Mouse (Mus musculus): ENCODE results near the gene Ung. TPM values are rescaled to one million over a fixed set of nuclear protein-coding genes. Genes with fewer than 3 reads are reported as not detected.
A peak's percentile ranks its signal among the peaks of the same experiment; 100 is the strongest.

Gene Ung
- 1 to 10 TPM; 3.4 to 3.5 TPM for total RNA-seq (2021)

DNA sequence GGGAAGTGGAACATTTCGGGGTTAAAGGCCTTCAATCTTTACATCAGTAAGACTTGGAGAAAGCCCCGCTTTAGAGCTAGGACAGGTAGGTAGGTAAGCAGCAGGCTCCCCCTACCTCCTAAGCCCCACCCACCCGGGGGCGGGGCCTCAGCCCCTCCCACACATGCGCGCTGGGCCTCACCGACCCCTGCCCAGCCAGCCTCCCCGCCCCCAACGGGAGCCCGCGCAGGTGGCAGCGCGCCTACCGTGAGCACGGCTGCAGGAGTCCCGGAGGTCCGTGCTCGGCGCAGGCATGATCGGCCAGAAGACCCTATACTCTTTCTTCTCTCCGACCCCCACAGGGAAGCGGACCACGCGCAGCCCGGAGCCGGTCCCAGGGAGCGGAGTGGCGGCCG lies at the start of gene Ung:
TSS of gene Ung (plus strand) at position 176 of the 395 bp plus-strand sequence.
- DNase-seq (ENCODE audit: extremely low spot score in 1 of 2, low spot score in 1 of 2): no peak

DNA sequence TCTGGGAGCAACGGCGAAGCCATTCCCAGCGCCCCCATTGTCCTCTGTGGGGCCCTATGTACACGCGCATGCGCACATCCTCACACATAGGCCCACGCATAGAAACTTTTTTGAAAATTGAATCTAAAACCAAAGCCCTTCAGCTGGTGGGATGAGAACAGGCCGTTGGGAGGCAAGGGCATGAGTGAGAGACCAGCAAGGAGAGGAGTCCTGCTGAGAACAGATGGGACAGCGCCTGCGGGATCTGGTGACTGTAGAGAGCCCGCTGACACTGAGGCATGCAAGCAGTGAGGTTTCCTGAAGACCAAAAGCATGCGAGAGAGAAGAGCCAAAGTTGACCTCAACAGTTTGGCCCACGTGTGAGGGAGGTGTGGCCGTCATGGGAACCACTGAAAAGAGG lies 44.7 kb upstream of the Ung start:
- no peak for DNase-seq (ENCODE audit: extremely low spot score in 1 of 2, low spot score in 1 of 2)

DNA sequence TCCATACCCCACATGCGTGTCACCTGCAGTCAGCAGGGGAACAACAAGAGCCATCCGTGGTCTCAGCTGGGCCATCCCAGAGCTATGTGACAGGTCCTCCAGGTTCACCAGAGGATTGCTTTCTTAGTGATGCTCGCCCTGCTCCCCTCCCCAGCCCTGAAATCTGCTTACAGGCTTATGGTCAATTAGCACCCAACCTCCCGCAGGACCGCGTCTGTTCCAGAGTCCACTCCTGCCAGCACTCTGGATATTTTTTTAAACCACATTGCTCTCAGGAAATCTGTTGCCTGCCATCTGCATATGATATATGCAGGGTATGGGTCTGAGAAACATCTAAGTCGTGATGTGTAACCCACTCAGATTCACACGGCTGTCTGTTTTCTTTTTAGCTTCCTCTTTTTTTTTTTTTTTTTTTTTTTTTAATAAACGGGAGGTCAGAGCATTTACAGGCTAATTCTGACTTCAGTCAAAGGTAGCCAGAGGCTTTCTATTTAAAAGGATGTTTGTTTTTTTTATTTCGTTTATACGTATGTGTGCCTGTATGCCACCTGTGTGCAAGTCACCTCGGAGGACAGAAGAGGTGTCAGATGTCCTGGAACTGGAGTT lies 42.2 kb upstream of the Ung start:
- DNase-seq (ENCODE audit: extremely low spot score in 1 of 2, low spot score in 1 of 2): no peak

DNA sequence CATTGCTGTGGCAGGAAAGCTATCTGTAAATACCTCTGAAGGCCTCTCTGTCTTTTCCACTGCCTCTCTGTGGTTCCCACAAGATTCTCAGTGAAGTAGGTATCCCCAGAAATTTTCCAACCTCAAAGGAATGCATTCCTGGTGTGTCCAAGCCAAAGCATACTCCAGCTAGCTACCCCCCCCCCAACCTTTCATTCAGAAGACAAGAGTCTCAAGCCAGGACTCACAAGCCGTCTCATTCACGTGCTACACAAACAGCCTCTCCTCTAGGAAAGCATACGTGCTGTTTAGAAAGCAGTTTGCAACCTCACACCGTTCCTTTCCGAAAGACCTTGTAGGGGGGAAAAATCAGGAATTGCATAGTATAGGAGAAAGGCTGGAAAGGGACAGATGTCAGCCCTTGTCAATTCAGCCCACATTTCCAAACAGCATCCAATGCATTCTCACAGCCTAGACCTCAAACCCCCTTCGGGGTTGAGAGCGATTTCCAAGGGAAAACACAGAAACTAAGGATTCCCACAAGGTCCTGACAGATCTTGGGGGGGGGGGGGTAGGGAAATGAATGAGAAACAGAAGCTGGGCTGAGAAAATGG lies 39.7 kb upstream of the Ung start:
- DNase-seq (ENCODE audit: extremely low spot score in 1 of 2, low spot score in 1 of 2): no peak

DNA sequence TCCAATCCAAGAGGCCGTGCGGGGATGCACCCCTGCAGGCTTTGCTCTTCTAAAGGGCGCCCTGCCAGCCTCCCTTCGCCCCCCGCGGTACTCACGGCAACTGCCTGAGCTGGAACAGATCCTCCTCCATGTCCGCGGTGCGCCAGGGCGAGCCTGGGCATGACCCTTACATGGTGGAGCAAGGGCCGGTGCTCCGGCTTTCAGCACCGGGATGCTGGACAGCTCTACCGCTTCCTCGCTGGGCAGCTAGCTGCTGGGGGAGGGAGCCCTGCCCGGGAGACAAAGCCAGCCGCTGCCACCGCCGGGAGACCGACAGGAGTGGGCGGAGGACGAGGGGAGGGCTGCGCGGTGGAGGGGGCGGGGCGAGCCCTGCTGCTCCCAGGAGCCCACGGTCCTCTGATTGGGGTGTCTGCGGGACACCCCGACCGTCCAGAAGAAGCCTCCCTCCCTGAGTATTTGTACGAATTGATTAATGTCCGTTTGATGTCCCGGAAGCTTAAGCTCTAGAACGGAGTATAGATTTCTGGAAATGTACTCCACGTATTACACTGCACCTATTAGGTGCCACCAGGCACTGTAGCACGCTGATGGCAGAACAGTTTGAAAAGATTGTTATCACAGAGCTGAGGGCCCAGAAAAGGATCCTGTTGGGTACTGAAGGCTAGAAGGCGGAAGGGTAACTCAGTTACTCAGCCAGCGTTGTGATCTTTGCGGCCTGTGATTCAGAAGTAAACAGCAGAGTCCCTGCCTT lies 39.0 kb upstream of the Ung start, which contains the start of gene Svop:
TSS of gene Svop (minus strand) at position 514 of the 751 bp plus-strand sequence.
- peak; percentile 74 to 79 for DNase-seq (ENCODE audit: extremely low spot score in 1 of 2, low spot score in 1 of 2)

DNA sequence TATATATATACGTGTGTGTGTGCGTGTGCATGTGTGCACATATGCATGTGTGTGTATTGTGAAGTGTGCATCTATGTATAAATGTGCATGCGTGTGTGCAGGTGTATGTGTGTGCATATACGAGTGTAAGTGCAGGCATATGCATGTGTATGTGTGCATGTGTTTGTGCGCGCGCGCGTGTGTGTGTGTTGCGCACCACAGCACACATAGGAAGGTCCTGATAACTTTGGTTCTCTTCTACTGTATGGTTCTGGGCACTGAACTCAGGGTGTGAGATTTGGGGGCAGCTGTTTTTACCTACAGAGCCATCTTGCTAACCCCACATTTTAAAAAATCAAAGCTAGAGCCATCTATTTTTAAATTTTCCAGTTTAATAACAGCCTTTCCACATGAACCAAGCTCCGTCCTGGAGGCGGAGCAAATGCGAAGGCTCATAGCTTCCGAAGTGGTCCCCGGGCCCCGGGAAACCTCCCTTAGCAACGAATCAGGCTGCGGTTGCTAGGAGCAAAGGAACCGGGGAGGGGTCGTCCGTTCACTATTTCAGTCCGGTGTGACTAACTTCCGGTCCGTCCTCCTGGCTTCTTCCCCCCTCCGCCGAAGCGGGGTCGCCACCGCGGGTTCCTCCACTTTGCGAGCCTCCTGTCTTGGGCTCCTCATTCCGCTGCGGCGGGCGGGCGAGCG lies 30.3 kb upstream of the Ung start:
- peak; percentile 89 to 98 for DNase-seq (ENCODE audit: extremely low spot score in 1 of 2, low spot score in 1 of 2)

DNA sequence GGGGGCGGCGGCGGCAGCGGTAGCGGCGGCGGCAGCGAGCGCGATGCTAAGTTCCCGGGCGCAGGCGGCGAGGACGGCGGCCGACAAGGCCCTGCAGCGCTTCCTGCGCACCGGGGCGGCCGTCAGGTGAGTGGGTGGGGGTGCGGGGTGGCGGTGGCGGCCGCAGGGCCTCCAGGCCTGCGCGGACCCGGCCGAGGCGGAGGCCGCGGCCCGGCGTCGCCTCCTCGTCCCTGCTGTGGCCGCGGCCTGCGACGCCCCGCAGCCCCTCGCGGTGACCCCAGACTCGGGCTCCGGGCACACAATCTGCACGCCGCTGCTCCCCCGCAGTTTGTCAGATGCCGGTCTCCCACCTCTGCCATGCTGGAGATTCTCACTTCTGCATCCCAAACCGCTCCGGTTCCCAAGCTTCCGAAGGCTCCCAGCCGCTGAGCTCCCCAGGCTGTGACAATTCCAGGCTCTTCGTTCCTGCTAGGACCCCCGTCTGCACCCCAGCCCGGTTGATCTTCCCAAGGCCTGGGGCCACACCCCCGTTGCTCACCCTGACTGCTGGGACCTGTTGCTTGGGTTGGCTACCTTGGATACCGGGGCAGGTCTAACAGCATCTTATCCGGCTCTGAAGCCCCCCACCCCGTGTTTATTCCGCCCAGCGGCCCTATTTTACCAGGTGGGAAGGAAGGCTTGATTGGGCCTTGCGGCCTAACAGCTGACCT lies 29.6 kb upstream of the Ung start:
- no peak for DNase-seq (ENCODE audit: extremely low spot score in 1 of 2, low spot score in 1 of 2)

DNA sequence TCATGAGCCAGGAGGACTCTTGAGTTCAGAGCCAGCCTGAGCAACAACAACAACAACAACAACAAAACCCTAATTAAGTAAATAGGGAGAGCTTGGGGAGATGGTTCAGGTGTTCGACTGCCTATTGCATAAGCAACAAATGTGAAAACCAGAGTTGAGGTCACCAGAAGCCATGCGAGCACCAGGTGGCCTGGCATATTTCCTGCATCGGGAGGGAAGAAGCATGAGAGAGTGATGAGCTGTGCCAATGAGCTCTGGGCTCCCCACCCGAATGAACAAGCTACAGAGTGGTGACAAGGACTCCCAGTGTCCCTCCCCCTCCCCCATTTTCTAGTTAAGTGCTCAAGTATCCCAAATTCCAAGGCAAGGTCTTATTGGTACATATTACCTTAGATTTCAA lies 28.3 kb upstream of the Ung start:
- no peak for DNase-seq (ENCODE audit: extremely low spot score in 1 of 2, low spot score in 1 of 2)

DNA sequence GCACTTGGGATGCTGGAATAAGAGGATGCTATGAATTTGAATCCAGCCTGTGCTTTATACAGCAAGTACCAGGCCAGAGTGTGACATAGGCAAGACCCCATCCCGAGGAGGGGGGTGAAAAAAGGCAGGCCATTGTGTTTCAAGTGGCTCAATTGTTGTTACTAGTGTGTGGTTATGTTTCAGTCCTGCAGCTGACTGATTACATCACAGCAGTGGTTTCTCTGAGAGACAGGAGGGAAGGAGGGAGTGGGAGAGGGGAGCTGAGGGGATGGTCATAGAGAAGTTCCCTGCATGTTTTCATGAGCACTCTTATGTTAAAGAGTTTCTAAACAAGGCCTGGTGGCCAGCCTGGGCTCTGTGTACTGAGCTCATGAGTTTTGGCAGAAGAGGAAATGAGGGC lies 27.4 kb upstream of the Ung start:
- no peak for DNase-seq (ENCODE audit: extremely low spot score in 1 of 2, low spot score in 1 of 2)

DNA sequence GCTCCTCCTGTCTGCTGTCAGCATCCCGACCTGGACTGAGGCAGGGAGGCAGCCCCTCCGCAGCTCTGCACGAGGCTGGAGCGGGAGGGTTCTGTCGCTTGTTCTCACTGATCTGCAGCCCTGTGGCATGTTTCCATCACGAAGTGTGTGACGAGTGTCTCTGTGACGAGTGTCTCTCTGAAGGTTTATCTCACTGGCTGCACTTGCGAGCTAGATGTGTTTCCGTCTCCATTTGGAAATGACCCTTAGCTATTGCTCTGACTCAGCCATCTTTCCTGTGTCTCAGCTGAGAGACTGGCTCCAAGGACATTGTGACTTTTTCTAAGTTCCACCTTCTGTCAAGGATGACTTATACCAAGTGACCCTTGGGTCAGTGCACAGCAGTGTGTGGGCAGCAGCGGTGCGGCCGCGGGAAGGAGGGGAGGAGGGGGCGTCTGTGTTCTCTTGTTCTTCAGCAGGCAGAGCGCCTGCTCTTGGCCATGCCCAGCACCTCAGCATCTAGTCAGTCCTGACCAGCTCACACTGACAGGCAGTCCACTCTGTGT lies 23.7 kb upstream of the Ung start:
- no peak for DNase-seq (ENCODE audit: extremely low spot score in 1 of 2, low spot score in 1 of 2)

DNA sequence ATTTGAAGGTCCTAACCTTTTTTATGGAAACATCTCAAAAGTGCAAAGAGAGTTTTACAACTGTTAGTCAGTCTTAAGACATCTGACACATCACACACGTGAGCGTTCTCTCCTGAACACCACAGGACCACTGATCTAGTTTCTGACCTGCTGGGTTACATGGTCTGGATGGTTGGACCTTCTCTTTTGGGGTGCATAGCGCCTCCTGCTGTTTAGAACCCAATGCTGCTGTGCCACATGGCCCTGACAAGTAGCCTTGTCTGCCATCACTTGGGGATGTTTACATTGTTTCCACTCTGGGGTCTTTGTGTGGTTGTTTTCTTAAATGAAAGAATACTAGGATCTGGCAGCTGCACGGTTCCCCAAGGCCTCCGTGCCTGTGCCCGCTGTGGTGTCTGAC lies 16.9 kb upstream of the Ung start:
- no peak for DNase-seq (ENCODE audit: extremely low spot score in 1 of 2, low spot score in 1 of 2)

DNA sequence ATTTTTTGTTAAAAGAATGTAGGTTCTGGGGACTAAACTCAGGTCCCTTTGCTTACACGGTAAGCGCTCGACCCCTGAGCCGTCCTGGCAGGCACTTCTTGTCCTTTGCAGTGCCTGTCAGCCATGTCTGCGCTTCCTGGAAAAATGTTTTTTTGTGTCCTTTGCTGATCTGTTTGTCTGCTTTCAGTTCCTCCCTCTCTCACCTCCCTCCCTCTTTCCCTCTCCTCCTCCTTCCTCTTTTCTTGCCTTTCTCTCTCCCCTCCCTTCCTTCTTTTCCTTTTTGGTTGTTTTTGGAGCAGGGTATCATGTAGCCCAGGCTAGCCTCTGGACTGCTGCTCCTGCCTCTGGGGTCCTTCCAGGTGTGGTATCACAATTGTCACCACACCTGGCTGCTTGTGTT lies 15.2 kb upstream of the Ung start:
- no peak for DNase-seq (ENCODE audit: extremely low spot score in 1 of 2, low spot score in 1 of 2)

DNA sequence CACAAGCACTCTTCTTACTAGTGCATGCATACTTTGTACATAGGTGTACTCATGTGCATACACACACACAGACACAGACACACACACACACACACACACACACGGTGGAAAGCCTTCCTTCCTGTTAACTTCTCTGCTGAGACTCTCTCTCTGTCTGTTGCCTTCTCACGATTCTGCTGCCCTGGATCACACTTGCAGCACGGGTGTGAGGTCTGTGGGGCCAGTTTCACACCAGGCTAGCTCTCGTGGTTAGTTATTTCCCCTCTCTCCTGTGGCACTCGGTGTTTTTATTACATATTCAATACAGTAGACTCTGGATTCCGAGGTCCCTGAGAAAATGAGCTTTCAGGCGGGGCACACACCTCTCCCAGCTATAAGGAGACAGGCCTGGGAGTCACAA lies 13.6 kb upstream of the Ung start:
- DNase-seq (ENCODE audit: extremely low spot score in 1 of 2, low spot score in 1 of 2): no peak

DNA sequence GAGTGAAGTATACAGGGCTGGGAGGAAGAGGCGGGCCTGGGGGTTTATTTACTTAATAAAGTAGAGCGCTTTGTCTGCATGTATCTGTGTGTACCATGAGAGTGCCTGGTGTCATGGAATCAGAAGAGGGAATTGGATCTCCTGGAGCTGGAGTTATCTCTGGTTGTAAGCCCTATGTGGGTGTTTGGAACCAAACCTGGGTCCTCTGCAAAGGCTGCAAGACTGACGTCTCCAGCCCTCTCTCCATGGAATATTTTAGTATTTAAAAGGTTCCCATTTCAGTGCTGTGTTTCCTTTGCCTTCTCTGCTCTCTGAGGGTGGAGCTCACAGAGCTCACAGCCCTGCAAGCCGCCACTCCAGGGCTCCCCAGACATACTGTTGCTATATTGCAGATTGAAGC lies 10.4 kb upstream of the Ung start:
- no peak for DNase-seq (ENCODE audit: extremely low spot score in 1 of 2, low spot score in 1 of 2)

DNA sequence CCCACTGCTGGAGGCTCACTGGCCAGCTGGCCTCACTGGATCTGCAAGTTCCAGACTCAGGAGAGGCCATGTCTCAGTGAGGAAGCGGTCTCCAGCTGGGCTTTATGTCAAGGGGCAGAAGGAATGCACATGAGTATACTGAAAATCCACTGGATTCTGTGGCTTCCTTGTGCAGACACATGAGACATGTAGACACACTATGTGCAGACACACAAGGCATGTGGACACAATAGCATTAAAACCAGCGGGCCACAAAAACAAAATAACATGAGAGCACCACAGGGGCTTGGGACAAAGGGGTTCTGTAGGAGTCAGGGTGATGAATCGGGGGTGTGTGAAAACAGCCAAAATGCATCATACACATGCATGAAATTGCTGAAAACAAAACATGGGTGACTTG lies 4.2 kb upstream of the Ung start:
- DNase-seq (ENCODE audit: extremely low spot score in 1 of 2, low spot score in 1 of 2): no peak

DNA sequence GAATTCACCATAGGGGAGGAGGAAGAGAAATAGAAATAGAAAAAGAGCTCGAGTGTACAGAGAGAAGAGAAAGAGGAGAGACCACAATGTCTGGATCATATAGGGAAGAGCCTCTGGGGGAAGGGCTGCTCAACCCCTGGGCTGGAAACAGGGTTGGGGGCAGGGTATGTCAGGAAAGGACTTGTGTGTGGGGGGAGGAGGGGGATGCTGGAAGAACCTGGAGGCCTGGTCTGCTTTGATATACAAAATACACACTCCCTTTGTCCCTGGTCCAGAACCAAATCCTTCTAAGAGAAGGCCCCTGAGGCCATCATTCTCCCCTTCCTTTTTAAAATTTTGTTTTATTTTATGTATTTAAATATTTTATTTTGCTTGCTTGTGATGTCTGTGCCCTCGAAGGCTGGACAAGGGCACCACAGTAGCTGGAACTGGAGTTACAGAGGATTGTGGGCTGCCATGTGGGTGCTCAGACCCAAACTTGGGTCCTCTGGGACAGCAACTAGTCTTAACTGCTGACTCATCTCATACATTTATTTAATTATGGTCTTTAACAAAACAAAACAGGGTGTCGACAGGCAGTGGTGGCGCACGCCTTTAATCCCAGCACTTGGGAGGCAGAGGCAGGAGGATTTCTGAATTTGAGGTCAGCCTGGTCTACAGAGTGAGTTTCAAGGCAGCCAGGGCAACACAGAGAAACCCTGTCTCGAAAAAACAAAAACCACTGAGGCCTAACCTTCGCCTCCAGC lies 3.5 kb upstream of the Ung start:
- DNase-seq (ENCODE audit: extremely low spot score in 1 of 2, low spot score in 1 of 2): no peak

DNA sequence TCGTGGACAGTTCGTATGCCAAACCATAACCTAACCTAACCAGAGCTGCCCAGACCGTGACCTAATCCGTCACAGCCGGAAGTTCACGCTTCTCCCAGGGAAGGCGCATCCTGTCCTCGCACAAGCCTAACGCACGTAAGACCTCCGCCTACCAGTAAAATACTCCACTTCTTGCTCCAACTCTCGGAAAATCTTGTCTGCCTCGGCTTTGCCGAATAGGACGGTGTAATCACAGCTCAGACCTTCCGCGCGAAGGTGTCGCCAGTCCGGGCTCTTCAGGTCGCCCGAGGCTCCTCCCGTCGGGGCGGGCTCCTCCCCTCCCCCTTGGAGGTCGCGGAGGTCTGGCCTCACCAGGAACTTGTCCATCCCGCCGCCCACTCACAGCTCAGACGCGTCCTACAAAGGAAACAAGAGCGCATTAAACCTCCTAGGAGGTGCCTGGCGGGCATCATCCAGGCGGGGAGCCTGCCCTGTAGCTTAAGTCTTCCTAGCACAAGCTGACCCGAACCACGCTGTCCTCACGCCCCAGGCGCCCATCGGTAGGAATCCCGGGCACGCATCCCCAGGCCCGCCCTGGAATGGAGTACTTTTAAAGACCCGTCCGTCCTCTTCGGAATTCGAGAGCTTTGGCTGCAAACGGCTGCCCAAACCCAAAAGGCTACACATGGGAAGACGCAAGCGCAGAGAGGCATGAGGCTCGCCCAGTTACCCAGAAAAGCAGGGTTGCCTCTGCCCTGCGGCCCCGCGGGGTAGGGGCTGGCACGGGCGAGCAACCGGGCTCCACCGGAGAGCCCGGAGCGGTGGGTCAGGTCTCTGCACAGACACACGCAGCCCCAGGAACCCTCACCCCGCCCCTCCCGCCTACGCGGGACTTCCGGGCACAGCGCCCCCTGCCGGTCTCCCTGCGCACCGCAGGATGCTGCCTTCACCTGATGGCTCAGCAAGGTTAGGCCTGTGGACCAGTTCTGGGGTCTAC lies 2.5 kb upstream of the Ung start, which contains the start of gene Alkbh2:
TSS of gene Alkbh2 (minus strand) at position 845 of the 976 bp plus-strand sequence.
- peak; percentile 76 to 78 for DNase-seq (ENCODE audit: extremely low spot score in 1 of 2, low spot score in 1 of 2)

DNA sequence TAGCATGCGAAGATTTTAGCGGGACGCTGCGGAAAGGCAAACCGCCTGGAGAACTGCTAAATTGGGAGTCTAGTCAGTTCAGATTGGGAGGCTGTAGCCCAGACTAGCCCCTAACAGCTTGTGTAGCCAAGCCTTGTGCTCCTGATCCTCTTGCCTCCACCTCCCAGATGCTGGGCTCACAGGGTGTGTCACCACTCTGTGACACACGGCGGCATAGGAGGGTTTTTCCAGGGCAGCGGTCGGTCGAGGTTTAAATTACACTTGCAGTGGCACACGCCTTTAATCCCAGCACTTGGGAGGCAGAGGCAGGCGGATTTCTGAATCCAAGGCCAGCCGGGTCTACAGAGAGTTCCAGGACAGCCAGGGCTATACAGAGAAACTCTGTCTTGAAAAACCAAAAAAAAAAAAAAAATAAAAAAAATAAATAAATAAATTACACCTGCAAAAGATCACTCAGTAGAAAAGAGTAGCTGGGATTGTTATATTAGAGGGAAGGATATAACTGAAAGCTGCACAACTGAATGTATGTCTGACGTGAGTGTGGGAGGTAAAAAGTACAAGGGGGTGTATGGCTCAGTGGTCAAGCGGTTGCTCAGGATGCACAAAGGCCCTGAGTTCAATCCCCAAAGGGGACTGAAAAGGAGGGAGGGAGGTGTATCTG lies 506 bp upstream of the Ung start:
- DNase-seq (ENCODE audit: extremely low spot score in 1 of 2, low spot score in 1 of 2): no peak

Data from layer of hippocampus, postnatal 25 days (tissue).